Comparison of ENCODE assay signal across 12 mouse cellular contexts in genomic region chr13:111658501-111659280, GRCm38 (mm10). TPM values are rescaled to one million over a fixed set of nuclear protein-coding genes. Genes with fewer than 3 reads are reported as not detected.
DNase-seq lines count a peak whose midpoint lies in the region; ATAC-seq lines count a peak whose summit lies in the region.
"Had no signal": no experiment of that assay in that cellular context is flagged by ENCODE, and none has a peak within 500 bp of the region (broad histone marks: within the 10 kb centered on the region; RNA-seq: fewer than 3 reads in every experiment).

No protein-coding gene starts in this region.

- no peak overlapping the region for H3K4me3 ChIP-seq in embryonic facial prominence, embryonic 15.5 days (replicated peaks)
- H3K4me3 ChIP-seq: layer of hippocampus, adult 2 months had no signal

- H3K27me3 ChIP-seq in embryonic facial prominence, embryonic 15.5 days: no peaks in the 10 kb centered on the region

- H3K27ac ChIP-seq in embryonic facial prominence, embryonic 15.5 days (replicated peaks): peak overlapping the region; percentile 52
- H3K27ac ChIP-seq: layer of hippocampus, adult 2 months had no signal

- H3K4me2 ChIP-seq in embryonic facial prominence, embryonic 15.5 days (replicated peaks): no peak overlapping the region; the same call in 1 of the 2 replicates
- H3K4me2 ChIP-seq: midbrain, embryonic 11.5 days had no signal

- intact Hi-C loops in heart, postnatal 36 days (cut with DNase I): no loop called here
- intact Hi-C loops in left cerebral cortex, postnatal 14 days (cut with DNase I): no loop called here

- DNase-seq in lung, postnatal 10 days: peak; percentile 3
- no peak for DNase-seq in lung, postnatal 36 days
- DNase-seq in heart, postnatal 36 days: peak; percentile 5 to 6
- peak; percentile 31 for DNase-seq in skeletal muscle tissue, adult 2 months (ENCODE audit: low read depth, low spot score)
- no peak for DNase-seq in spleen, postnatal 36 days (ENCODE audit: low spot score in 2 of 2)
- no peak for DNase-seq in frontal cortex, postnatal 36 days (ENCODE audit: low spot score in 2 of 2)
- no peak for DNase-seq in left cerebral cortex, postnatal 14 days (ENCODE audit: low spot score in 2 of 2)
- DNase-seq: forebrain, postnatal 0 days had no signal

- WGBS in embryonic facial prominence, embryonic 15.5 days: 33% methylated on average over 12 of the region's 12 CpGs

- ATAC-seq in embryonic facial prominence, embryonic 15.5 days (ENCODE audit: insufficient number of reproducible peaks, low FRiP score, low TSS enrichment, low read depth): peak; percentile 69; the same call in 1 of the 2 replicates
- ATAC-seq: forebrain, postnatal 0 days; Patski had no signal

- no peaks in the 10 kb centered on the region for H3K9me3 ChIP-seq in embryonic facial prominence, embryonic 15.5 days (replicated peaks)

- H3K4me1 ChIP-seq in embryonic facial prominence, embryonic 15.5 days: peaks cover 9% of the 10 kb centered on the region; the same call in 1 of the 2 replicates

- no peak overlapping the region for H3K9ac ChIP-seq in embryonic facial prominence, embryonic 15.5 days
- H3K9ac ChIP-seq: forebrain, postnatal 0 days had no signal

- H3K36me3 ChIP-seq in embryonic facial prominence, embryonic 15.5 days: no peaks in the 10 kb centered on the region

RNA-seq across cellular contexts. Expression of gene Mier3, which starts 22.1 kb away (rescaled TPM):
- polyA plus RNA-seq in embryonic facial prominence, embryonic 15.5 days (2015; fragmentation: Nextera tagmentation; extraction: Ambion mirVana): 21.6 and 22.4 TPM in 2 replicates
- total RNA-seq in heart, postnatal 36 days (2021): 10 to 100 TPM; 15.1 to 17.6 TPM
- total RNA-seq in left cerebral cortex, postnatal 14 days (2021): 10 to 100 TPM; 19.7 to 20.4 TPM

Comparison
In these comparisons a context has a peak if more than half of its experiments do, and no peak if none do; other contexts are left out.
1. DNase-seq: peak in lung, postnatal 10 days (single experiment), heart, postnatal 36 days (2 of 2) and skeletal muscle tissue, adult 2 months (single experiment); none in lung, postnatal 36 days (single experiment), spleen, postnatal 36 days (0 of 2), frontal cortex, postnatal 36 days (0 of 2) and left cerebral cortex, postnatal 14 days (0 of 2).